Mouse (Mus musculus): ENCODE results near the gene Rpl24.

DNA sequence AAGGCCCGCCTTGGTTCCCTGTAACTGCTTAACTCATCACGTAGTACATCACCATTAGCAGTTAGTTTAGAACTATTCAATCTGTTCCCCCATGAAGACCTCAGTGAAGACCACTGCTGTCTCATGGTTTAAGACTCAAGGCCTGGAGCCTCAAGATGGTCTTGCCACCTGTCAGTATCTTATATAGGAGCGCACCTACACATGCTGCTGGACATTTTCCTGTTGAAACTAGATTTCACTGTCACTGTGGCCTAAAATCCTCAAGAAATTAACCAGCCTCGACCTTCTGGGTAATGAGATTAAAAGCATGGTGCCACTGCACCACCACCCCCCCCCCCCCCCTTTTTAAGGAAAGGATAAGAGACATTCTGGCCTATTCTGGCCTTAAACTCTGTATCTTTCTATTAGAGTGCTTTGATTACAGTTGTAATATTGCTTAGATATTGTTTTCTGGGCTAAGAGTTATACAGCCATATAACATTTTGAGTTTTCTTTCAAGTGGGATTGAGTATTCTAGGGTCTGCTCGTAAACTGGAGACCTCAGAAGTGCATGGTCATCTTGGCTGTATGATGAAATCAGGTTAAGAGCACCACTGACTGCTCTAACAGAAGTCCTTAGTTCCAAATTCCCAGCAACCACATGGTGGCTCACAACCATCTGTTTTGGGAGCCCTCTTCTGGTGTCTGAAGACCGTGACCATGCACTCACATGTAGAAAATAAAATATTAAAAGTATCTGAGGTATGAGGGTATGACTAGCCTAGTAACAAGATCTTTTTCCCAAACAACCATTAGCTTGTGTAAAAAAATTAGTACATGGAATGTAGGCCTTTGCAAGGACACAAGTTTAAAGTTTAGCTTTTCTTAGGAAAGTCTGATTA, 5.9 kb downstream of the Rpl24 start:
- TF ChIP-seq CTCF (conservative IDR thresholded peaks at IDR 0.05; ENCODE audit: low read length) (no peak), POU5F1 (IDR thresholded peaks at IDR 0.05; ENCODE audit: borderline replicate concordance, low read length) (no peak)

Data from E14TG2a.4 (cell line).